Mouse (Mus musculus) cerebellum, adult 2 months (tissue): ENCODE results near the gene Rtn3.
A peak's percentile ranks its signal among the peaks of the same experiment; 100 is the strongest.

Experiments used
- CTCF ChIP-seq: fragments of 200-500 bp; IDR thresholded peaks from 2 replicates; pipeline ENCODE4 v1.5.1; 2011; ENCODE audit warnings: low read depth, mild to moderate bottlenecking, control low read depth, low read length, moderate library complexity, borderline replicate concordance; ENCODE audit not compliant: insufficient read depth
- POLR2A ChIP-seq: fragments of 200-500 bp; IDR thresholded peaks from 2 replicates; pipeline ENCODE4 v1.6.1; 2011; ENCODE audit warnings: low read length, control low read depth, borderline replicate concordance; ENCODE audit not compliant: insufficient read depth

- TF ChIP-seq CTCF = no peak
- peak; percentile 69; the same call in 1 of the 2 replicates for TF ChIP-seq POLR2A
These were observed 11.3 kb upstream of the Rtn3 start for GRCm38 (mm10) chr19:7494187-7495015.
